Mouse (Mus musculus) ZHBTc4 (cell line): ENCODE measurements at regions not wholly inside any gene's neighbourhood (a gene's known extent, or its start where the extent isn't known, plus 50 kb on each side); places are given as distances from the start of the nearest gene placed in this dataset.

Experiments used
- DNase-seq: peaks from one replicate; pipeline ENCODE4 v3.0.0-alpha.2; 2011; ENCODE audit warnings: low read depth, low spot score

- DNase-seq: no peak
These were observed 105.8 kb upstream of the 4933415F23Rik start for GRCm38 (mm10) chr1:23207843-23208242.

- no peak for DNase-seq
These were observed 105.0 kb upstream of the 4933415F23Rik start for GRCm38 (mm10) chr1:23207024-23207423.

DNA sequence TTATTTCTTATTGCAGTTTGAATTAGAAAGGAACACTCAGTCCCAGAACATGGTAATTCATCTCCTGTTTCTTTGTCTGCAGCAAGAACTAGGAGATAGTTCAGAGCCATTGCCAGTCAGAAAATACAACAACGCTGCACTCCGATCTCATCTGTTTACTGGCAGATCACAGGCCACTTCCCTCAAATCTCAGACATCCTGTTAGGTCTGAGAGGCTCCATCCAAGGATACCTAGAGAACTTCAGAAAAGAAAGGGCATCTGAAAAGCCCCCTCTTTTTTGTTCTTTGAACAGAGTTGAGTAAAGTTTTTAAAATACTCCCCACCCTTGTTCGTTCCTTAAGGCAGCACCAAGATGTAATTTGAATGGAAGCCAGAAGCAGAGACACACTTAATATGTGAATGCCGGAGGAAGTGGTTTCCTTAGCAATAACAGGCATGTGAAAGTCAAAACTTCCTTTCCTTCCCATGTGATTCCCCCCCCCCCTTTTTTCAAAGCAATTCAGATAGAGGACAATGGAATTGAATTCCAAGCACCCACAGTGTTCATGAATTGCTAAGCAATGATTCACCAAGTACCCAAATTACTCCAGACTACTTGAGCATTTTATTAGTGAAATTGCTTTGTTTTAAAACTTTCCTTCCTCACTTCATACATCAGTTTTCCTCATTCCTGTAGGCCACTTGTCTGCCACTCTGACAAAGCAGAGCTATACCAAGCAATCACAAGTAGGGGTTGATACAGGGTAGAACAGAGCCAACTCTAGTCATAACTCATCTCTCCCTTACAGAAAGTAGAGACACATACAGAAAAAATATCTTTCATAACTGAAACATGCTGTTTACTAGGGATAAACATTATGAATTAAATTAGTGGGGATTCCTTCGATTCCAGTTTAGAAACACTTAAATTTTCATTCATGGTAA is 100.7 kb upstream of the 4933415F23Rik start:
- no peak for DNase-seq

DNA sequence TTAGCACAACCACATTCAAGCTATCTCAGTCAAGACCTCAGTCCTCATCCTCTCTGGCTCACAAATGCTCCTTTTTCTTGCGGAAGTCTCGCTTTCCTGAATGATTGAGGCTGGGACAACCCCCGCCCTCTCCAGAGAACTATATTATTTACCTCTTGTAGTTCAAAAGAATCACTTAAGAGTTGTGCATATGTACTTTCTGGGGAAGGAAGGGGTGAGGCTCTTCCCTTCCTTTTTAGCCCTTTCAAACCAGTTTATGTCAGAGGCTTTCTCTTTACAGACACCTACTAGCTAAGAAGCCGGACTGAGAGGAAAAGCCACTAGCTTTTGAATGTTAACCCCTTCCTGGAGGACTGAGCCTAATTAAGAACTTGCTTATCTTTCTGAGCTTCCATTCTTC is 98.4 kb upstream of the 4933415F23Rik start:
- DNase-seq: no peak

- DNase-seq: no peak
These were observed 88.4 kb upstream of the 4933415F23Rik start for GRCm38 (mm10) chr1:23190316-23191005.

DNA sequence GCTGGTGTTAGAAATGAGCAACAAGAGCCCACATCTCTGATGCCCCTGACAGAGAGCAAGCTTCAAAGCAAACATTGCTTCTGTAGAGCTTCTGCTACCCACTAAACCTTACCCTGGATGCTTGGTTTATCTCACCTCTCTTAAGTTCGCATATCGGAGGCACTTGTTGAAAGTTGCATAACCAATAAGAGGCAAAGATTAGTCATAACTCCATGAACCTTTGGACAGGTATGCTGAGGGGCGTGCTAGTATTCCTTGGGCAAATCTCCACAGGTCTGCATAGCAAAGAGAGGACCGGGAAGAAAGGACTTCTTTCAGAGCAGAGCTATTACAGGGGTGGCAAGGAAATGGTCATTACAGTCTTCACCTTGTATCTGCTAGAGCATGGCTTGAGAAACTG is 87.7 kb upstream of the 4933415F23Rik start:
- DNase-seq: no peak

DNA sequence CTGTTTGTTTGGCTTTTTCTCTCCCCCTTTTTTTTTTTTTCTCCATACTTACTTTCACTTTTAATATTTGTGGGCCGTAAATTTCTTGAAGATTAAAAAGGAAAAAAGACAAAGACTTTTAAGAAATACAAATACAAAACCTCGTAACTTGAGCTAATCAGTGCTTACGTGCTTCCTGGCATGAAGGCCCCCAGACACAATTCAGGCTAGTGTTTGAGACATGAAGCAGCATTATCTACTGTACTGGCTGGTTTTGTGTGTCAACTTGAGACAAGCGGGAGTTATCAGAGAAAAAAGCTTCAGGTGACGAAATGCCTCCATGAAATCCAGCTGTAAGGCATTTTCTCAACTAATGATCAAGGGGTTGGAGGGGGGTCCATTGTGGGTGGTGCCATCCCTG is 86.2 kb upstream of the 4933415F23Rik start:
- no peak for DNase-seq

- no peak for DNase-seq
These were observed 85.6 kb upstream of the 4933415F23Rik start for GRCm38 (mm10) chr1:23187446-23188206.

GRCm38 (mm10) chr1:23184728-23185127 is 82.7 kb upstream of the 4933415F23Rik start:
- DNase-seq: no peak

- no peak for DNase-seq
These were observed 80.5 kb upstream of the 4933415F23Rik start for GRCm38 (mm10) chr1:23182541-23182940.

DNA sequence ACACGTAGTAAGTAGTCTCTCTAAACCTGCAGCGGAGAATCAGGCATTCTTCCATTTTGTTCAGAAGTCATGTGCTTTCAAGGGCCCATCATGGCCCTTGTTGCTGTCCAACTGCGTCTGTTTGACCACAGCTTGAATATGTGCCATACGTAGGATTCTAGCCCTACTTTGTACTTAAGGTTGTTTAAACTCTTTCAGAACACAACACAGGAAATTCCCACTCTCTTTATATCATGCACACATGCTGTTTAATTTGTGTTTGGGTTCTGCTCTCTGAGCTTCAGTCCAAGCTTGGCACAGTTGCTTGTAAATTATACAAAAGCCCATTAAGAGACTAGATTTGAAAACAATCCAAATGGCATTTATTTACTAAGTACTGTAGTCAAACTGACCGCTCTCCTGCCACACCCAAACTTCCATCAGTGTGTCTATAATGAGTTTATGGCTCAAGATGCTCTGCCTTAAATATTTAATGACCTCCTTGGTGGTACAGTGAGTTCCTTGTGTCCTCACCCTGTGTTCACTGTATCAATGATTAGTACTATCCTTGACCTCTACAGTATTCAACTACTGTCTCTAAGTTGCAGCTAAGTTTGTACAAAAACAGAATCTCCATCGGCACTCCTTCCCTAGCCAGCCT is 76.4 kb upstream of the 4933415F23Rik start:
- peak; percentile 2 for DNase-seq

- DNase-seq: no peak
These were observed 72.0 kb upstream of the 4933415F23Rik start for GRCm38 (mm10) chr1:23174022-23174421.

DNA sequence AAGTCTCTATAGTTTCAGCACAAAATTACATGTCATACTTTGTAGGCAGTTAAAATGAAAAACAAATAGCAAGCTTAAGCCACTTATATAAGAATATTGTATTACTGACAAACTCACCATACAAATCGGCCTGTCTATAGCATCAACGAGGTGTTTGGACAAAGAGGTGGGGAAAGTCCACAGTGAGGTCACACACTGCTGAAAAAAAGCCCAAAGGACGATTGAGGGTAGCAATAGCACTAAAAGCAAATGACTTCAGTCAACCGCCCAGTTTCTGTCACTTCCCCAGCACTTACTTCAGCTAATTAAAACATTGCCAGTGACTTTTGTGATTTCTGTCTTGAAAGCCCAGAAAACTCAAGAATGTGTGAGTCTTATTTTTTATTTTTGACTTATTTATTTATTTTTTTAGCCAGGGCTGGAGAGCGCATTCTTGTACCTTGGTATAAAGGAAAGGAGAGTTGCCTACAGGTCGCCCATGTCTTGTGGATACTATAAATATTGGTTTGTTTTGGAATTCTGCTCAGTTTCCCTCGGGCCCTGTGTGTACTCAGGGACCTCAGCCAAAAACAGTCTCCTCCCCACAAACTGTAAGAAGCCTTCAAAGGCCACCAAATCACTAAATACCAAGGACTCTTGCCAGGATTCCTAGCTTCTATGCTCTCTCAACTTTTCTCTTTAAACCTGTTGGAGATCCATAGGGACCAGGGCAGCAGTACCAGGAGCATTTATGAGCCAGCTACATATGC is 71.2 kb upstream of the 4933415F23Rik start:
- no peak for DNase-seq

DNA sequence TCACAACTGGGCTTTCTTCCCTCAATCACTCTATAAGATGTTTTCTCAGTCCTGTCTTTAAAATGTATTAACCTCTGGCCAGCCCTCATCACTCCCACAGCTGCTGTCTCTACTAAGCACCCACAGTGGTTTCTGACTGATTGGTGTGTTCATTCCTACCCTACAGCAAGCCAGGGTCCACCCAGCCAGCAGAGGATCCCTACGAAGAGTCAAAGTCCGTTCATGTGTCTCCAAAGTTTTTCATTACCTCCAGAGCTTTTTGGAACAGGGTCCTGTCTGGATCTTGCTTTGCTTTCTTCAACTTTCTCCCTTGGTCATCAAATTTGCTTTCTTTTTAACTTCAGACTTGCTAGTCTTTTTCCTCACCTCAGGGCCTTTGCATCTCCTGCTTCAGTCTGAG is 69.3 kb upstream of the 4933415F23Rik start:
- DNase-seq: no peak

DNA sequence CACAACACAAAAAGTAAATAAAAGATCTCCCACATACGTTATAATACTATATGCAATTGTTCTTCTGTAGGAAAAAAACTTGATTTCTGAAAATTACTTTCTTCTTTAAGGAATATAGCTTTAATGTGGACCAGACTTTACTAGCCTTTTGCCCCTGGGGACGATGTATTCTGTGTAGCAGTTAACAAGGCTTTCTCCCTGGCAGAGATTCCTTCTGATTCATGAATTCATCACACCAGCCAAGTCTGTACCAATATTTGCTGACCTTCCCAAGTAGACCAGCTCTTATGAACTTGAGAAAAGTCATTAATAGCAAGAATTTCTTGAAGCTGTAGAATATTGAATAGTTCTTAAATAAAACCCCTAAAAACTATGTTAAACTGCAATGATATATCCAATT is 68.7 kb upstream of the 4933415F23Rik start:
- no peak for DNase-seq

GRCm38 (mm10) chr1:23168504-23168903 is 66.5 kb upstream of the 4933415F23Rik start:
- peak; percentile 9 for DNase-seq

GRCm38 (mm10) chr1:23163371-23163935 is 61.4 kb upstream of the 4933415F23Rik start:
- DNase-seq: no peak

DNA sequence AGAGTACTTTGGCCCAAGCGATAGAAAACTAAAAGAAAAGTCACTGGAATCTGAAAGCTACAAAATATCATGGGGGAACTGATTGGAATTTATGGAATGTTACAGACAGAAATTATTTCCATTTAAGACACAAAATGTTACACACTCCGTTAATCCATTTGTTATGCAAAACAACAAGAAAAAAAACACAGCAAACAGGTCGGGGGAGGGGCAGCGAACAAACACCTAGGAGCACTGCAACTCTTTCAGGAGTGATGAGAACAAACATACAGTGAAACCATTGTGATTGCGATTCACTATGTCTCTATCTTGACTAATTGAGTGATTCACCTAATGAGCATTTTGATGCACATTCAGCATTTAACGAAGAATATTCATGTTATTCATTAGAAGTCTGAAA is 60.7 kb upstream of the 4933415F23Rik start:
- DNase-seq: no peak
